Mouse (Mus musculus): ENCODE data around the gene Fcer1g.

Gene Fcer1g

GRCm38 (mm10) chr1:171234126-171234525 lies at the start of gene Fcer1g:
TSS of gene Fcer1g (minus strand) at chr1:171234365.
- no peak for DNase-seq (ENCODE audit: low read depth)

DNA sequence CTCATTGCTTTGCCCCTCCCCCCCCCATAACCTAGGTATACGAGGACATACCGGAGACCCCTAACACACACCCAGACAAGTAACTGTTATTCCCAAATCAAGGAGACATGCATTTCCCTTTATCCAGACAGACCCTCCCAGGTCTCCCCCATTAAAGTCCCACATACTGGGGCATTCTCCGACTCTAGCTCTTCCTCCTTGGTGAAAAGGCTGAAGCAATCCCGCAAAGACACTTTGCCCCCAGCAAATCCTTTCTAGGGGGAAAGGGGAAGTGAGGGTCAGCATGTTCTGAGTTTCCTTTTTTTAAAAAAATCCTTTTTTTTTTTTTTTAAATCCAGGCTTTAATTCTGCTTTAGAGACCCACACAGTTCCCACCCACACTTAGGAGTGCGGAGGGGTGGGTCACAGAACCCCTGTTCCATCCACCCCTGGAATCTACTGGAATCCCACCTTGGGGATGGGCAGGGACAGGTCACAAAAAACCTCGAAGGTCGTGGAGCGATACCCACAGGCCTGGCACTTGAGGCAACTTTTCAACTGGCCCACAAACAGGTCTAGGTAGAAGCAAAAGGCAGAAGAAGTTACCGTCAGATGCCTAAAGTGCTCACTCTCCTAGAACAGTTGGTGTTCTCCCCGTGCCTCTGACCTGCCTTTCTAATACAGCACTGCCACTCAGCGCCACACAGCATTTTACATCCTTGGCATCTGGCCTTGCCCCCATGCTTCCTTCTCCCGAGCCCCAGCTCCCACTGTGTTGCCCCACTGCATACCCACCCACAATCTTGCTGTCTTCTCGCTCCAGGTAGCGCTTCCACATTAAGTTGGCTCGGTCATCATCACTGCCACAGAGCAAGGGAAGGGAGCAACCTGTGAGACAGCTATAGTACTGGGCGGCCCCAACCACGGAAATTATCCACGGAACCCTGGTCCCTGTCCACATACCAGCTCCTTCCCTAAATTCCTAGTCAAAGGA lies 49.3 kb upstream of the Fcer1g start:
- no peak for DNase-seq (ENCODE audit: low read depth)

GRCm38 (mm10) chr1:171282086-171282805 lies 48.1 kb upstream of the Fcer1g start:
- DNase-seq (ENCODE audit: low read depth): no peak

DNA sequence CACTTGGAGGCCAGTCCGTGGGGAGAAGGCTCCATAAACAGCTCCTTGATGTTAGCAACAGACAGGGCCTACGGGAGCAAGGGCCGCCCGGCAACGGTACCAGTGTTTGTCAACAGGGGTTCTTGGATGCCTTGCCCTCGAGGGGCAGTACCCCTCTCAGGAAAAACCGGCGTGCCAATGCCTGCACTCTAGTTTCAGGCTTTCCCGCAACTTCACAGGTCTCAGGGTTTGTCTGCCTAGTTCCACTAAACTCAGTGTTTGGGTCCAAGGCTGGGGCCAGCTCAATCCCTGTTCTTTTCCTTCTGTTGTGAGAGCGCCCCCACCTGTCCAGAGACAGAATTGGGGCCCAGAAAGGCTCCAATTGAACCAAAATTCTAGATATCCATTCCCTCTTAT lies 47.4 kb upstream of the Fcer1g start:
- DNase-seq (ENCODE audit: low read depth): peak; percentile 86

DNA sequence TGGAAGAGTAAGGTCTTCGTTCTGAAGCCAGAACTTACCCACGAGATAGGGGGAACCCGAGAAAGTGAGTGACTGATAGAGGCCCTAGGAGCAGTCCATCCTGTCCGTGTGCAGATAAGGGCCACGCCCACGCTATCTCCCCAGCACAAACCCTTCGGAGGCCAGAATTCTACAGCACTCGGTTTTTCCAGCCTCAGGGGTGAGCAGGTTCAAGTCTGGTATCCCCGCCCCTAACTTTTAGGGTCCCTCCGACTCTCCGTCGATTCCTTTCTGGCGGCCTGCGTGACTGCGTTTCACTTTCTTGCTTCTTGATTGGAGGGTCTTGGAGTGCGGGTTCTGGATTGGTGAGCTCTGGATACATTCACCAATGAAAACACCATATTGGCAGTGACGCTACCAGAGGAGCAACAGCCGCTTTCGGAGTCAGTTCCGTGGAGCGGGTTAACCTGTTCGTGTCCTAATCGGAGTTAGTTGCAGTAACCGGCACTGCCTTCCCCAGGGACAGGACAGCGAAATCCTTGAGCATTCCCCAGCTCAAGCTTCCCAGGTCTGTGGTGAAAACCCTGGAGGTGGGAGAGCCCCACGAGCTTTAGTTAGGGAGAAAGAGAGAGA lies 46.9 kb upstream of the Fcer1g start, which contains the start of gene Ppox:
TSS of gene Ppox (minus strand) at position 271 of the 612 bp plus-strand sequence.
- peak; percentile 94 for DNase-seq (ENCODE audit: low read depth)

- no peak for DNase-seq (ENCODE audit: low read depth)
Observed at GRCm38 (mm10) chr1:171280250-171280915, 46.2 kb upstream of the Fcer1g start.

- no peak for DNase-seq (ENCODE audit: low read depth)
Observed at GRCm38 (mm10) chr1:171279721-171280120, 45.6 kb upstream of the Fcer1g start.

DNA sequence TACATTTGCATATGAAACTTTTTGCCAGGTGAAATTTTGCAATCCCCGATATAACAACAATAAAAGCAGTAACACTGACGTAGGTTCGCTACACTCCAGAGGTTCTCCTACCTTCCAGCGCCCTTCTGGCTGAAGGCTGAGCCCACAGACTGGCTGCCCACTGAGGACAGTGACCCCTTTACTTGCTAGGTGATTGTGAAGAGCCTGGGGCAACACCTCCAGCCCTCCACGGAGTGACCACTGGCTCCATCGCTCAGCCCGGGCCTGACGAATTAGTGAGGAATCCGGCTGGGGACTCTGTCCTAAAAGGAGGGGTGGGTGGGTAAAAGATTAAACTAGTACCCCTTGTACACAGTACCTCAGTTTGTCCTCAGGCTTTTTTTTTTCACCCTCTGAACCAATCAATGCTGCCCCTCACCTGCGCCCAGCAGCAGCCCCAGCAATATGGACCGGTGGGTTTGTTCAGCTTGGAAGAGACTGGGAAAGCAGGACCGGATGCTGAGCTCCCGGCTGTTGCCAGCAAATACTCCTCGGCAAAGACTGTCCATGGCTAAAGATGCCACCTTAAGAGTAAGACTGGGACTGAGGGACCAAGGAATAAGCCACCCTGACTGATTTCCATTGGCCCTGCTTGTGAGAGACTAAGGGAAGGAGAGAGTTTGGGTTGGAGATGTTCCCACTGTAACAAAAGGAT lies 45.0 kb upstream of the Fcer1g start:
- no peak for DNase-seq (ENCODE audit: low read depth)

- no peak for DNase-seq (ENCODE audit: low read depth)
Observed at GRCm38 (mm10) chr1:171278436-171278835, 44.3 kb upstream of the Fcer1g start.

GRCm38 (mm10) chr1:171277736-171278135 lies 43.6 kb upstream of the Fcer1g start:
- DNase-seq (ENCODE audit: low read depth): no peak

DNA sequence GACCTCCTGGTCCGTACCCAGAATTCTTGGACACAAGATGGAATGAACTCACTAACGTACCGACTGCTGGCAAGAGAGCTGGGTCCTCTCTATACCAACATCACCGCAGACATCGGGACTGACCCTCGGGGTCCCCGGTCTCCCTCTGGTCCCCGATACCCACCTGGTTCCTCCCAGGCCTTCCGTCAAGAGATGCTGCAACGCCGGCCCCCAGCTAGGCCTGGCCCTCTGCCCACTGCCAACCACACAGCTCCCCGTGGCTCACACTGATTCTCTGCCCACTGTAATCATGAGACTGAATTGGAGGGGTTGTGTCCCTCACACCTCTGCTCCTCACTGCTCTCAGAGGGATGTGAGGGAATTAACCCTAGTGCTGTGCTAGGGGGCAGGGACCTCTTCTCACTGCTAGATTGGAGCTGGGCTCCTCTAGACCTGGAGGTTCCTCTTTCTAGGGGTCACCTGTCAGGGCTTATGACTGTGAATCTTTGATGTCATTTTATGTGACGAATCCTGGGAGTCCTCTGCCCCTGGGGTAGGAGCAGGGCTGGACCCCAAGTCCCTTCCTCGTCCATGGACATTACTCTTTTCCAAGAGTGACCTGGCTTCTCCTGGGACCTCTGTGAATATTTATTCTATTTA lies 42.1 kb upstream of the Fcer1g start:
- DNase-seq (ENCODE audit: low read depth): no peak

DNA sequence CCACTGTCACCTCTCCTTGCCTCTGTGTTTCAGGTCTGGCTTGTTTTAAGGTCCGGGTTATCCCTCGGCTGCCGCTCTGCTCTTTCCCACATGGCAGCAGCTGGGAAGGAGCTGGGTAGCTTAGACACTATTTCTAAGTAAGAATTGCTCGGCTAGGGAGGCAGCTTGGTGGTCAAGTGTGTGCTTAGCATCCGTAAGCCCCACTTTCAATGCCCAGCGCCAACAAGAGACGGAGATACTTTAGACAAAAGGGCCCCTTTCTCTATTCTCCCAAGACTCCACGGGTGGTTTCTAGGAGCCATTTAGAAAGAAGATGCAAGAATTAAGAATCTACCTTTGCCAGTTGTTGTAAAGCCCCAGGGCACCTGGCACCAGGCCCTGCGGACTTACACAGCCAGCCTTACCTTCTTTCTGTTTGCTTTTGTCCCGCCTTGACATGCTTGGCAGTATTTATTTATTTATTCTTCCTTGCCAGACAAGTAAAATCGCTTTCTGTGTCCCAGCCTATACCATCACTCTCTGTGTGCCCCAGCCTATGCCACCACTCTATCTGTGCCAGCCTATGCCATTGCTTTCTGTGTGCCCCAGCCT lies 41.1 kb upstream of the Fcer1g start:
- DNase-seq (ENCODE audit: low read depth): no peak

GRCm38 (mm10) chr1:171274171-171274570 lies 40.0 kb upstream of the Fcer1g start:
- DNase-seq (ENCODE audit: low read depth): no peak

DNA sequence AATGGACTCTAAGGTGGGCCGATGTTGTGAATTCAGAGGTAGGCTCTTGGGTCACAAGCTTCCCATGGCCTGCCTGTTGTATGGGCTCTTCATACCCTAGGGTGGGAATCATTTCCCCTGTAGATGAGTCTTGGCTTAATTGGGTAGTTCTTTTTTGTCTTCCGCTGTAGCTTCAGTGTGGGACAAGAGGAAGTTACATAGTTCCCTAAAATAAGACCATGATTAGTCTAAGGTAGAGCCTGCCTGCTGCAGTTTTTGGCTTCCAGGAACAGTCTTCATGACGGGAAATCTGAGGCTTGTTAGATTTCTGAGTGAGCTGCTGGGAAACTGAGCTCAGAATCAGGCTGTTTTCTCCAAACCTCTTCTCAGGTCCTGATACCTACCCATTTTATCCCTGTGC lies 37.9 kb upstream of the Fcer1g start:
- no peak for DNase-seq (ENCODE audit: low read depth)

DNA sequence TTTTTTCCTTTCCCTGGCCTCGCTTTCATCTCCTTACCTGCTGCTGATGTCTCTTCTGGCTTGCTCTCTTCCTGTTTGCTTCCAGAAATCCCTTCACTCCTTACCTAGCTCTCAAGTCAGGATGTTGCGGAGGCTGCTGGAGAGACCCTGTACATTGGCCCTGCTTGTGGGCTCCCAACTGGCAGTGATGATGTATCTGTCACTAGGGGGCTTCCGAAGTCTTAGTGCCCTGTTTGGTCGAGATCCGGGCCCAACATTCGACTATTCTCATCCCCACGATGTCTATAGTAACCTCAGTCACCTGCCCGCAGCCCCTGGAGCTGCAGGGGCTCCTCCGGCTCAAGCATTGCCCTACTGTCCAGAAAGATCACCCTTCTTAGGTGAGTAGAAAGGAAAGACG lies 37.5 kb upstream of the Fcer1g start:
- DNase-seq (ENCODE audit: low read depth): no peak

DNA sequence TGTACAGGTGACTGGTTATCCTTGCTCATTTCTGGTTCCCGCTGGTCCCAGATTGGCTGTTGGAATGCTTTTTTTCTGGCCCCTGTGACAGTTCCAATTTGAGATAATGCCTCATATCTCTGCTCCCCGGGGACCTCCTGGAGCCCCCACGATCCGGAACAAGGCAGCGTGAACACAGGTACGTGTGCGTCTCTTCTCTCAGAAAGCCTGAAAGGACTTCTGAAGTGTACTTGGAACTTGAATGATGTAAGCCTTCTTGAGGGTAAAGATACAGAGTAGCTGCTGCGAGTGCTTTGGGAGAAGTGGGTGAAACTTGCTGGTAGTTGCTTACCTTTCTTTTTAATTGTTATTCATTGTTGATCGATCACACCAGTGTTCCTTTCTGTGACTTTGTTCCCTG lies 37.0 kb upstream of the Fcer1g start:
- DNase-seq (ENCODE audit: low read depth): no peak

DNA sequence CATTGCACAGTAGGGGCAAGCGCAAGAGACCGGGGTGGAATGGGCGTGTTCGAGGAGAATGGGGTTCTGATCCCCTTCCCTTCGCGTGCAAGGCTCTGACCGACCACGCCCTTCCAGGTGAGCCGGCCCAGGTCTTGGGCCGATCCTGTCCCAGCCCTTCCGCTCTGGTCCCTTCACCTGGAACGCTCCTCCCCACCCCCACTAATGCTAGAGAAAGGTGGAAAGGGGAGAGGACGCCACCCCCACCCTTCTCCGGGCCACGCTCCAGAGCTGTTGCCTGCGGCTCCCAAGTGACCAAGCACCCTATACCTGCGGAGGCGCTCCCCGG lies 36.4 kb upstream of the Fcer1g start:
- DNase-seq (ENCODE audit: low read depth): no peak

- peak; percentile 85 for DNase-seq (ENCODE audit: low read depth)
Observed at GRCm38 (mm10) chr1:171269848-171270572, 35.8 kb upstream of the Fcer1g start, which contains the start of gene B4galt3. TSS of gene B4galt3 (plus strand) at chr1:171270328.

DNA sequence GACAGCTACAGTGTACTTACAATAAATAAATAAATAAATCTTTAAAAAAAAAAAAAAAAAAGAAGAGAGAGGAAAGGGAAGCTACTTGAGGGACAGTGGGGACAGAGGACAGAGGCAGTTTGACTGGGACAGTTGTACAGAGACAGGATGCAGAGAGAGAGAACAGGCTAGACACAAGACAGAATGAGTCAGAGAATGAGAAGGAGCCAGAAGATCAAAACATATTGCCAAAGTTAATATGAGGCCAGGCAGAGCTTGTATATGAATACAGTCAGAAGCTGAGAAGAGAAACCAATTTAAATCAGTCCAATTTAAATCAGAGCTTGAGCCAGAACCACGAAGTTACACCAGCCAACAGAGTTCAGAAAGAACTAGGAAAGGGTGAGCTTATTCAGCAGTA lies 34.2 kb upstream of the Fcer1g start:
- DNase-seq (ENCODE audit: low read depth): no peak
